Mouse (Mus musculus) heart, embryonic 12.5 days (tissue): ENCODE data around the gene Trim2. TPM values are rescaled to one million over a fixed set of nuclear protein-coding genes. Genes with fewer than 3 reads are reported as not detected.
A peak's percentile ranks its signal among the peaks of the same experiment; 100 is the strongest.

ENCODE experiments used
- ATAC-seq: fragments of 200-750 bp; cut with Nextera tagmentation; 2 replicates; pipeline ENCODE4 v1.8.0; 2017; ENCODE audit warnings: moderate TSS enrichment, moderate library complexity; ENCODE audit not compliant: insufficient number of reproducible peaks, low FRiP score
- H3K27ac ChIP-seq: fragments of 300-500 bp; sonication (generic); 2 replicates; pipeline ENCODE4 v1.5.1; 2016; ENCODE audit warnings: mild to moderate bottlenecking, moderate library complexity; ENCODE audit not compliant: poor library complexity, severe bottlenecking
- H3K27me3 ChIP-seq: fragments of 300-500 bp; sonication (generic); replicated peaks from 2 replicates; pipeline ENCODE4 v1.6.1; 2016; ENCODE audit warnings: mild to moderate bottlenecking, moderate library complexity
- H3K36me3 ChIP-seq: fragments of 300-500 bp; sonication (generic); 2 replicates; pipeline ENCODE4 v1.6.1; 2016; ENCODE audit warnings: mild to moderate bottlenecking, moderate library complexity
- H3K4me1 ChIP-seq: fragments of 300-500 bp; sonication (generic); replicated peaks from 2 replicates; pipeline ENCODE4 v1.6.1; 2016; ENCODE audit warnings: mild to moderate bottlenecking
- H3K4me2 ChIP-seq: fragments of 300-500 bp; sonication (generic); 2 replicates; pipeline ENCODE4 v1.6.1; 2016; ENCODE audit warnings: mild to moderate bottlenecking, moderate library complexity
- H3K4me3 ChIP-seq: fragments of 300-500 bp; sonication (generic); 2 replicates; pipeline ENCODE4 v1.5.1; 2016; ENCODE audit warnings: mild to moderate bottlenecking
- H3K9ac ChIP-seq: fragments of 300-500 bp; sonication (generic); 2 replicates; pipeline ENCODE4 v1.6.1; 2016; ENCODE audit warnings: mild to moderate bottlenecking, moderate library complexity
- H3K9me3 ChIP-seq: fragments of 300-500 bp; sonication (generic); replicated peaks from 2 replicates; pipeline ENCODE4 v1.6.1; 2016; ENCODE audit warnings: mild to moderate bottlenecking, moderate library complexity
- WGBS: fragments of 180-500 bp; shearing (Covaris S2); methylation state at CpG from one replicate; pipeline ENCODE4 v1.1.7; 2016; 5-methylcytosine and 5-hydroxymethylcytosine counted together
- polyA plus RNA-seq: library from polyadenylated mRNA; unstranded; fragments of >200 nt; fragmentation: Nextera tagmentation; extraction: Ambion mirVana; gene quantifications from 2 replicates; pipeline ENCODE4 v1.2.1, GENCODE M21; 2016

Gene Trim2
- polyA plus RNA-seq, 1 experiment from 2014 or later: 9.0 TPM

DNA sequence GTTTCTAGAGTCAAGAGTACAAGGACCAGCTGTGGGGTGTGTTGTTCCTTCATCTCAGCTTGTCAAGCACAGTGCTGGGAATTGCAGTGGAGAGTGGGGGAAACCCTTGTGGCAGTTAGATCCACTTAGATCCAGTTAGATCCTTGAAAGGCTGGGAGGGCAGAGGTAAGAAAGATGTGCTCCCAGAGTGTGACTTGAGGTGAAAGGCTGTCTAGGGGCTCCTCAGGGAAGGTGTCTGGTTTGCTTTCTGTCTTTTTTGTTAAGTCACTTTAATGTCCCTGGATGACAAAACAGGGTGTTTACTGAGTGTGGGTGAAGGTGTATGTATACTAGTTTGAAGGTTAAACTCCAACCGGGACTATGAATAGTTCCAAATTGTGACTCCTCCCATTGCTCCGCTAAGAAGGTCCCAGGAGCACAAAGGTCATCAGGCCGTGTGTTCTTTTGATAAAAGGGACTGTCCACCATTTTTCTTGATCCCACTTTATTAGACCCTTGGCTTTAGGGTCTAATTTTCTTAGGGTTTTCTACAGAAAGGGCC, 40.2 kb downstream of the Trim2 start:
- H3K9me3 ChIP-seq: no peaks in the 10 kb centered on the region
- 63% methylated on average over 3 of the region's 3 CpGs for WGBS
- no peak for ATAC-seq
- no peak overlapping the region for H3K27ac ChIP-seq
- peaks cover 19% of the 10 kb centered on the region for H3K4me1 ChIP-seq
- H3K36me3 ChIP-seq: no peaks in the 10 kb centered on the region
- H3K4me2 ChIP-seq: no peak overlapping the region
- no peak overlapping the region for H3K4me3 ChIP-seq
- H3K9ac ChIP-seq: no peak overlapping the region
- H3K27me3 ChIP-seq: peaks cover 42% of the 10 kb centered on the region

DNA sequence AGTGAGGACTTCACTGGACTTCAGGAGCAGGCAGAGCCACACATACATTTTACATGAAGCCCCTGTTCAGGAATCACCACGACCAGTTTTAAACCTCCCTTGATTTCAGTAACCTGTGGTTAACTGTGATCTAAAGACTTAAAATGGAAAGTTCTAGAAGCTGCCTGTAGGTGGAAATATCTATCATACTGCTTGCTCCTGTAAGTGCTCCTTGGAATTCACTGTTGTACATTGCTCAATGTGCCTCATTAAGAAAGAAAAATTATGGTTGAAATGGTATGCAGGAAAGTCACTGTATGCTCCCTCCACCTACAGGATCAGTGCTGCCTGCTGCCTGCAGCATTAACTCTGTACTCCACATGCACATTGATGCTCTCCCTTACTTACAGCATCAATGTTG, 41.6 kb downstream of the Trim2 start:
- H3K27ac ChIP-seq: no peak overlapping the region
- no peaks in the 10 kb centered on the region for H3K9me3 ChIP-seq
- H3K9ac ChIP-seq: no peak overlapping the region
- ATAC-seq: no peak
- peaks cover 48% of the 10 kb centered on the region for H3K27me3 ChIP-seq
- H3K4me2 ChIP-seq: no peak overlapping the region
- peaks cover 10% of the 10 kb centered on the region for H3K4me1 ChIP-seq
- no peaks in the 10 kb centered on the region for H3K36me3 ChIP-seq
- 53% methylated on average over 1 of the region's 1 CpGs for WGBS
- H3K4me3 ChIP-seq: no peak overlapping the region

DNA sequence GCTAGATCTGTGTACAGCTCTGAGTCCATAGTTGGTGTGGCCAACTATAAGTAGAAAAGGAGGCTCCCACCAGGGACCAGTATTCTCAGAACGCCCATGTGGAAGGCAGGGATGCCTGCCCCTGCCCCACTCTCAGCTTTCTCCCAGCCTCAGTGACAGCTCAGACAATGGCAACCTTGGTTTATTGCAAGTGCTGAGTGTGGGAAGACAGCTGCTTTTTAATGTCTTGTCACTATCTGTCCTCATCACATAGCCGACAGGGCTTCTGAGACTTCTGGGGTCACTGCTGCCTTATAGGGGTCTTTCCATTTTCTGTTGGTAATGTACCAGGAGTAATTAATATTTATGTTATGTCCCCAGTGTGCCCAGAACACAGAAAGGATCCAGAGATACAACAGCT, 42.3 kb downstream of the Trim2 start:
- ATAC-seq: no peak
- H3K27ac ChIP-seq: no peak overlapping the region
- no peak overlapping the region for H3K9ac ChIP-seq
- H3K4me2 ChIP-seq: no peak overlapping the region
- peaks cover 44% of the 10 kb centered on the region for H3K27me3 ChIP-seq
- H3K36me3 ChIP-seq: no peaks in the 10 kb centered on the region
- H3K4me3 ChIP-seq: no peak overlapping the region
- H3K4me1 ChIP-seq: peaks cover 6% of the 10 kb centered on the region; the same call in 1 of the 2 replicates
- 60% methylated on average over 2 of the region's 2 CpGs for WGBS
- H3K9me3 ChIP-seq: no peaks in the 10 kb centered on the region

DNA sequence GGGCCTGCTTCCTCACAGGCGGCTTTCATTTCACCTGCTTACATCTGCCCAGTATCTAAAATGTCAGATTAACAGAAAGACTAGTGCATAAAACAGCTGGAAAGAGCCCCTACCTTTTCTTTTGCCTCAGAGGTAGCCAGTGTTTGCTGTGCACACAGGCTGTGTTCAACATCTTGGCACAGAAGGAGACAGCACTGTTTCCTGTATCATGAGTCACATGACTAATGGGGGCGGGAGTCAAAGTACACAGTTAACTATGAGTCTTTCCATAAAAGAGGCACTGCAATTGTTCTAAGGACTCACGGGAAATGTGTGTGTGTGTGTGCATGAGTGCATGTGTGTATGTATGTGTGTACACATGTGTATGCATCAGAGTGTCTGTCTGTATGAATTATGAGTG, 43.9 kb downstream of the Trim2 start:
- Histone ChIP-seq H3K27me3 (peaks cover 44% of the 10 kb centered on the region), H3K27ac (no peak overlapping the region), H3K9me3 (no peaks in the 10 kb centered on the region), H3K4me3 (no peak overlapping the region), H3K9ac (no peak overlapping the region), H3K4me1 (peaks cover 14% of the 10 kb centered on the region; the same call in 1 of the 2 replicates), H3K36me3 (no peaks in the 10 kb centered on the region), H3K4me2 (no peak overlapping the region)
- no peak for ATAC-seq
- 74% methylated on average over 3 of the region's 3 CpGs for WGBS

DNA sequence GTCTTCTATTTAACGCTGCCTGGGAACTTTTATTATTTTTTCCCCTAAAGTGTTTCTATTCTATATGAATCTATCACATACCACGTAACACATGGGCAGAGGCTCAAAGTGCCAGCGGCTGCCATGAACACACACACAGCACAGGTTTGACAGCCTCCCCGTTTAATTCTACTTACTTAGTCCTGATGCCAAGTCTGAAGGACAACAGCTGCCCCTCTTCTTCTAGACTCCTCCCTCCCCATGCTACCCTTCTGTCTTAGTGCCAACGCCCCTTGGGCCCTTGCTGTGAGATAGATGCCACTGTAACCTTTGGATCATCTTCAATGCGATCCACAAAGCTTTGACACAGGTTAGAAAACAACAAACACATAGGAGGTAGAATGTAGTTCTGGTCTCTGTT, 44.8 kb downstream of the Trim2 start:
- H3K36me3 ChIP-seq: no peaks in the 10 kb centered on the region
- H3K4me1 ChIP-seq: peaks cover 14% of the 10 kb centered on the region; the same call in 1 of the 2 replicates
- no peaks in the 10 kb centered on the region for H3K9me3 ChIP-seq
- no peak for ATAC-seq
- 86% methylated on average over 6 of the region's 6 CpGs for WGBS
- peaks cover 48% of the 10 kb centered on the region for H3K27me3 ChIP-seq
- no peak overlapping the region for H3K27ac ChIP-seq
- H3K9ac ChIP-seq: no peak overlapping the region
- H3K4me2 ChIP-seq: no peak overlapping the region
- H3K4me3 ChIP-seq: no peak overlapping the region

DNA sequence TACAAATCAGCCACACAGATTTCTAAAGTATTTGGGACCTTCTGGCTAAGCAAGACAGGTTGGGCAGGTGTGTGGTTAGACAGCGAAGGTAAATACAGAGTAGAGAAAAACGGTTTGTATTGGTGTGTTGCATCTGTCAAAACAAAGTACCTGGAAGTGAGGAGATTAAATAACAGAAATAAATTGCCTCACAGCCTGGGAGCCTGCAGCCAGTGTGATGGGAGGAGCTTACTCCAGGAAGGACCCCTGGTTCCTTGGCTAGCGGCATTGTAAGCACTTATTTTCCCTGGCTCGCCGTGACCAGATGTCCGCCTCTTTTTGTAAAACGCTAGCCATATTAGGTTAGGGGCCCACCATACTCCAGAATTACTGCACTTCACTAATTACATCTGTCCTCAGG, 45.8 kb downstream of the Trim2 start:
- Histone ChIP-seq H3K9ac (no peak overlapping the region), H3K9me3 (no peaks in the 10 kb centered on the region), H3K27ac (no peak overlapping the region), H3K4me1 (peaks cover 14% of the 10 kb centered on the region; the same call in 1 of the 2 replicates), H3K27me3 (peaks cover 43% of the 10 kb centered on the region), H3K36me3 (no peaks in the 10 kb centered on the region), H3K4me2 (no peak overlapping the region), H3K4me3 (no peak overlapping the region)
- no peak for ATAC-seq
- WGBS: 31% methylated on average over 7 of the region's 7 CpGs

DNA sequence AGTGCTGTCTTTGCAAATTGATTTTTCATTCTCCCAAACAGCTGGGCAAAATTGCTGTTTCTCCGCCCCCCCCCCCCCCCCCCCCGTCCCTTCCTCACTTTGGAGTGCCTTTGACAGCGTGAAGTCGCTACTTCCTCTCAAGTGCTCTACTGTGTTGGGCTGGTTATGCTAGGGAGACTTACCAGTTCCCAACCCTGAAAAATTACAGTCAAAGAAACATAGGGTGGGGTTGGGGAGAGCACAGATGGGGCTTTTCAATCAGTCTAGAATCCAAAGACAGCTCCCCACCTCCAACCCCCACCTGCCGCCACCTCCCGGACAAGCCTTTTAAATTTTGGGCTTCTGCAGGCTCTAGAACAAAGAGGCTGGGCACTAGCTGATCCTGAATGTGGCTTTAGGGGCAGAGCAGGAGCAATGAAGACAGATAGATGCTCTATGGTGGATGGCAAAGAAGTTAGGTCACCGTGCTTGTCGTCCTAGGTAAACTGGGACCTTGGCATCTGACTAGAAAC, 46.6 kb downstream of the Trim2 start:
- Histone ChIP-seq H3K9ac (peak overlapping the region; percentile 90), H3K4me3 (peak overlapping the region; percentile 62), H3K27ac (no peak overlapping the region), H3K4me2 (peak overlapping the region; percentile 99), H3K36me3 (no peaks in the 10 kb centered on the region), H3K4me1 (peaks cover 14% of the 10 kb centered on the region; the same call in 1 of the 2 replicates), H3K9me3 (no peaks in the 10 kb centered on the region), H3K27me3 (peaks cover 37% of the 10 kb centered on the region)
- 0 out of 2 replicates have a peak, but pooled peaks have one; percentile 54 for ATAC-seq
- WGBS: 7% methylated on average over 7 of the region's 8 CpGs

DNA sequence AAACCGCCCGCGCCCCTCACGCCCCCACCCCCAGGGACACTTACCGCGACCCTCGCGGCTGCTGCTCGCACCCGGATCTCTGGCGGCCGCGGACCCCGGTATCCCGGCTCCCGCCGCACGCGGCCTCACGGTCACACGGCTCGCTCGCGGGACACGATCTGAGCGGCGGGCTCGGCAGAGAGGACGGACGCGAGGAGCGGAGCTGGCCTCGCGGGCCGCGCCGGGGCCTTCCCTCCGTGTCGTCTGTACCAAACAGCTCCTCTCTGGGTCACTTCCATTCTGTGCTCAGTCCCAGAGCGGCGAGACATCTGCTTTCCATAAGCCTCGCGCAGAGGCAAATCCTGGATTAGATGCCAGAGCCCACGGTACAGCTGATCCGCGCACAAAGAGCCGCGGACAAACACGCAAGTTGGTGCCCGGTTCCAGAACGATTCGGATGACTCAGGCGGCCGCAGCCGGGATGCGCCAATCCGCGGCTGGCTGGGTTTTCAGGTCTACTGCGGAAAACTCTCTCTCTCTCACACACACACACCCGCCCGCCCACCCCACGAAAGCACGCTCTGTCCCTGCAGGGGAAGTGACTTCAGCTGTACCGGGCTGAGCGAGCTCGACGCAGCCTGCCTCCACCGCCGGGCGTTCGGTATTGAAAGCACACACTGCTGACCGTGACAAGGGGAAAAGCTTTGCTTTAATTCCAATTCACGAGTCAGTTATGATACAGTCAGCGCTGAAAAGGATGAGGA, 47.2 kb downstream of the Trim2 start:
- no peaks in the 10 kb centered on the region for H3K9me3 ChIP-seq
- WGBS: under 1% methylated on average over 74 of the region's 74 CpGs
- peaks cover 37% of the 10 kb centered on the region for H3K27me3 ChIP-seq
- no peaks in the 10 kb centered on the region for H3K36me3 ChIP-seq
- no peak overlapping the region for H3K27ac ChIP-seq
- peak overlapping the region; percentile 99 for H3K4me2 ChIP-seq
- peaks cover 14% of the 10 kb centered on the region; the same call in 1 of the 2 replicates for H3K4me1 ChIP-seq
- ATAC-seq: peak; percentile 74
- H3K4me3 ChIP-seq: peak overlapping the region; percentile 62
- H3K9ac ChIP-seq: peak overlapping the region; percentile 90

DNA sequence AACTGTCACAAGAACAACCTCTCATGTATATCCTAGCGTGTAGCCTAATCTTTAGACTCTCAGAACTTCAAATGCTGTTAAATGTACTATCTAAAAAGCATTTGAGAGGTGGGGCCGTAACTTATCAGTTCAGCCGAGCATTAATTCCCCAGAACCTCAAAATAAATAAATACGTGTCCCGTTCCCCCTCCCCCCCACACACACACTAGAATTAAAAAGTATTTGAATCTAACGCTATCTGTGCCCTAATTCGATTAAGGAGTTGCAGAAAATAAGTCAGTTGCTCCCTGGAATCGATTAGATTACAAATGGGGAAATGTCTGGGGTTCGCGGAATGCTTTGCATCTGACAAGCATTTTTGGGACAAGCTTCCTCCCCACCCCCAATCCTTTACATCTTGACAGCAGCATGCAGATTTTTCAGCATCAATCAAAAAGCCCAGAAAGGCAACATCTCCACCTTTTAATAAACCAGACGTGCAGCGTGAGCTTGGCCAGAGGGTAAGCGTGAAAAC, 48.1 kb downstream of the Trim2 start:
- H3K9ac ChIP-seq: peak overlapping the region; percentile 32; the same call in 1 of the 2 replicates
- H3K9me3 ChIP-seq: no peaks in the 10 kb centered on the region
- no peak for ATAC-seq
- peaks cover 32% of the 10 kb centered on the region for H3K27me3 ChIP-seq
- WGBS: 6% methylated on average over 13 of the region's 13 CpGs
- H3K36me3 ChIP-seq: no peaks in the 10 kb centered on the region
- peaks cover 14% of the 10 kb centered on the region; the same call in 1 of the 2 replicates for H3K4me1 ChIP-seq
- no peak overlapping the region for H3K27ac ChIP-seq
- H3K4me3 ChIP-seq: peak overlapping the region; percentile 62
- H3K4me2 ChIP-seq: peak overlapping the region; percentile 99

DNA sequence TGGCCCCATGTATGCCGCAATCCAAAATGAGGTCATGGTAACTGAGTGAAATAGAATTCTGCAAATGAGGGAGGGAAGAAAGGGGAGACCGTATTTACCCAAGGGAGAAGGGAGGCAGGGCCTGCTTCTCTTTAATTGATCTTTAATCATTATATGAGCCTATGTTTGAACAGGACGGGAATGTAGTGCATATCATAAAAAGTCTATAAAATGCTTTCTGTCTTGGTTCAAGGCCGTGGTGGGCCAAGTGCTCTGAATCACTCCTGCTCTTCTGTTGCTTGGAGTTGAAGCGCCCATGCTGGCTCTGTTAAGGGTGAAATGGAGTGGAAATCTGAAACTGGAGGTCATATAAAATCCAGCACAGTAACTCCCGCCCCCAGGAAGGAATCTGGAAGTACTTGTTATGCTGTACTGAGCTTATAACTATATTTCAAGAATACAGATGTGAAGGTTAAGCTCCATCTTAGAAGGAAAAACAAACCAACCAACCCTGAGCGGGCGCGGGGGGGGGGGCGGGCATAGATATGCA, 48.6 kb downstream of the Trim2 start:
- Histone ChIP-seq H3K36me3 (no peaks in the 10 kb centered on the region), H3K4me3 (0 out of 2 replicates have a peak overlapping the region, but pooled peaks have one; percentile 62), H3K27me3 (peaks cover 32% of the 10 kb centered on the region), H3K4me1 (peaks cover 14% of the 10 kb centered on the region; the same call in 1 of the 2 replicates), H3K4me2 (peak overlapping the region; percentile 99), H3K9ac (no peak overlapping the region), H3K27ac (no peak overlapping the region), H3K9me3 (no peaks in the 10 kb centered on the region)
- WGBS: 47% methylated on average over 10 of the region's 10 CpGs
- ATAC-seq: no peak

DNA sequence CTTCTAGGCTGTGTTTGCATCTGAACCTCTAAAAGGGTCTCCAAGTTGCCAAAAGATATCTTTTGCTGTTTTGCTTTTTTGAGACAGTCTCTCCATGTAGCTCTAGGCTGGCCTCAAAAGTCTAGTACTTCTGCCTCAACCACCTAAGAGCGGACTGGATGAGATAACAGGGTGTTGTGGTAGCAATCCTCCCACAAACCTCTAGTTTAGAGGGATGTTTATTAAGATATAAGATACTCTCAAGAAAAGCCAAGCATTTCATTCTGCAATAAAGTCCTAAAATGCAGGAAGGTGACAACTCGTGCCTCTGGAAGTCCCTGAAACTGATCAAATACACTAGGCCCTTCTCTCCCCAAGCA, 52.2 kb downstream of the Trim2 start:
- Histone ChIP-seq H3K36me3 (no peaks in the 10 kb centered on the region), H3K9me3 (no peaks in the 10 kb centered on the region), H3K27me3 (peaks cover 18% of the 10 kb centered on the region; the same call in 1 of the 2 replicates), H3K4me2 (no peak overlapping the region), H3K9ac (no peak overlapping the region), H3K4me3 (no peak overlapping the region), H3K27ac (no peak overlapping the region), H3K4me1 (0 out of 2 replicates have a peak, but pooled peaks cover 8% of the 10 kb centered on the region)
- no peak for ATAC-seq
- 84% methylated on average over 2 of the region's 2 CpGs for WGBS
